Mouse (Mus musculus) C2C12 (cell line): ENCODE measurements at regions not wholly inside any gene's neighbourhood (a gene's known extent, or its start where the extent isn't known, plus 50 kb on each side); places are given as distances from the start of the nearest gene placed in this dataset.

Source experiments
- CEBPB ChIP-seq: IDR thresholded peaks from one replicate; pipeline ENCODE4 v1.6.1; 2011; ENCODE audit warnings: low read depth, mild to moderate bottlenecking, control low read depth, moderate library complexity
- CTCF ChIP-seq: IDR thresholded peaks from one replicate; pipeline ENCODE4 v1.5.1; 2011; ENCODE audit not compliant: control insufficient read depth, insufficient read depth, insufficient read length
- FOSL1 ChIP-seq: IDR thresholded peaks from one replicate; pipeline ENCODE4 v1.8.0; 2011; ENCODE audit warnings: mild to moderate bottlenecking, low read length; ENCODE audit not compliant: poor library complexity, insufficient read depth, severe bottlenecking
- MAX ChIP-seq: IDR thresholded peaks from one replicate; pipeline ENCODE4 v1.6.1; 2011; ENCODE audit warnings: mild to moderate bottlenecking, control low read depth
- MYOD1 ChIP-seq: IDR thresholded peaks from one replicate; pipeline ENCODE4 v1.6.1; 2011; ENCODE audit warnings: low read depth; ENCODE audit not compliant: control insufficient read depth, insufficient read length
- MYOG ChIP-seq: IDR thresholded peaks from one replicate; pipeline ENCODE4 v1.6.1; 2011; ENCODE audit not compliant: control insufficient read depth, insufficient read length; ENCODE audit errors: extremely low read depth
- USF1 ChIP-seq: IDR thresholded peaks from one replicate; pipeline ENCODE4 v1.6.1; 2011; ENCODE audit warnings: low read depth, mild to moderate bottlenecking, control low read depth, moderate library complexity

DNA sequence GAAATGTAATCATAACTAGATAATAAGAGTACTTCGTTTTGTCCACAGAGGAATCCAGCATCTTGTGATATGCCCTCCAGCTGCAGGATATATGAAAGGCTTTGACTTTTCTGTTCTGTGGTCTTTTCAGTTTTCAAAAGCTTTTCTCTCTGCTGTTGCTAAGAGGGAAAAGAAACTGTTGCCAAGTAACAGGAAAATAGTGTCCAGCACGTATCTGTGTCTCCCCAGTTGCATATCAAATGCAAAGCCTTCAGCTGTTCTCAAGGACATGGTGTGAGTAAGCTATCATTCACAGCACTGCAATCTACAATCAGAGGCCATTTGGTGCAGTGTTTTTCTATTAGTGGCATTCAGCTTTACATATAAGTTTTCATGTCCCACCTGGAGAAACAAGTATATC is 801.5 kb upstream of the Dppa4 start:
- TF ChIP-seq CTCF: no peak
- no peak for TF ChIP-seq MAX
- no peak for TF ChIP-seq USF1
- no peak for TF ChIP-seq MYOD1
- TF ChIP-seq MYOG: no peak
- no peak for TF ChIP-seq FOSL1
- no peak for TF ChIP-seq CEBPB
